Mouse (Mus musculus): Measurements from ENCODE around the gene Vapb. TPM values are rescaled to one million over a fixed set of nuclear protein-coding genes. Genes with fewer than 3 reads are reported as not detected.

Gene Vapb
- total and polyA plus RNA-seq, 2 experiments = 10.2 to 18.8 TPM

GRCm38 (mm10) chr2:173802956-173803355 lies 65.6 kb downstream of the Vapb start:
- no peaks in the 10 kb centered on the region for H3K79me2 ChIP-seq (ENCODE audit: control insufficient read depth, insufficient read depth, low read length)
- no peaks in the 10 kb centered on the region for H3K27me3 ChIP-seq (ENCODE audit: control insufficient read depth, insufficient read depth, low read length)
- WGBS = 71% methylated on average over 3 of the region's 3 CpGs
- H3K4me1 ChIP-seq (ENCODE audit: control insufficient read depth, insufficient read depth, low read length) = no peaks in the 10 kb centered on the region
- H3K36me3 ChIP-seq (ENCODE audit: control insufficient read depth, insufficient read depth, low read length) = no peaks in the 10 kb centered on the region
- no peak for DNase-seq (ENCODE audit: extremely low read depth, low read depth, low spot score)
- no peak overlapping the region for H3K4me3 ChIP-seq (ENCODE audit: insufficient read depth, low read depth, low read length)
- TF ChIP-seq POLR2A (IDR thresholded peaks at IDR 0.05; ENCODE audit: extremely low read depth, insufficient read depth, low read length) (no peak), CTCF (IDR thresholded peaks at IDR 0.05; ENCODE audit: low read depth, low read length) (no peak)
- H3K9ac ChIP-seq (ENCODE audit: low read depth, low read length) = no peak overlapping the region
- no peak overlapping the region for H3K27ac ChIP-seq (replicated peaks; ENCODE audit: insufficient read depth, low read depth, low read length)

DNA sequence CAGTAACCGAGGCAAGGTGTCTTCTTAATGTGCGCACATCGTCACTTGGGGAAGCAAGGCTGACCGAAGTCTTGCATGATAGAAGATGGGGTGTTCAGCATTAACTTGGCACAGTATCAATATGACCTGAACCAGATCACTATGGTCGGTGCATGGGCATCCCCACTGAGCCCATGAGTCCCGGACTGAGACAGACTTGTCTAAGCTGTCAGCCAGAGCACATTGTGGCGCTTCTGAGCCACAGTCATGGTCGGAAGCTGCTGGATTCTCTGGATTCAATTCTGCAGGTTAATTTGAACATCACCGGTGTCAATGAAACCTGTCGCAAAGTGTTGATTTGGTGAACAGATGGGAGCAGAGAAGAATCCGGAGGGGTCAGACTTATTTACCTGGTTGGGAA lies 66.5 kb downstream of the Vapb start:
- TF ChIP-seq CTCF (IDR thresholded peaks at IDR 0.05; ENCODE audit: low read depth, low read length) (no peak), POLR2A (IDR thresholded peaks at IDR 0.05; ENCODE audit: extremely low read depth, insufficient read depth, low read length) (no peak)
- no peak overlapping the region for H3K9ac ChIP-seq (ENCODE audit: low read depth, low read length)
- DNase-seq (ENCODE audit: extremely low read depth, low read depth, low spot score) = no peak
- WGBS = 93% methylated on average over 11 of the region's 11 CpGs
- no peaks in the 10 kb centered on the region for H3K4me1 ChIP-seq (ENCODE audit: control insufficient read depth, insufficient read depth, low read length)
- no peaks in the 10 kb centered on the region for H3K36me3 ChIP-seq (ENCODE audit: control insufficient read depth, insufficient read depth, low read length)
- no peaks in the 10 kb centered on the region for H3K79me2 ChIP-seq (ENCODE audit: control insufficient read depth, insufficient read depth, low read length)
- H3K4me3 ChIP-seq (ENCODE audit: insufficient read depth, low read depth, low read length) = no peak overlapping the region
- no peak overlapping the region for H3K27ac ChIP-seq (replicated peaks; ENCODE audit: insufficient read depth, low read depth, low read length)
- H3K27me3 ChIP-seq (ENCODE audit: control insufficient read depth, insufficient read depth, low read length) = no peaks in the 10 kb centered on the region

GRCm38 (mm10) chr2:173806621-173807020 lies 69.3 kb downstream of the Vapb start:
- H3K36me3 ChIP-seq (ENCODE audit: control insufficient read depth, insufficient read depth, low read length) = no peaks in the 10 kb centered on the region
- no peak overlapping the region for H3K9ac ChIP-seq (ENCODE audit: low read depth, low read length)
- H3K79me2 ChIP-seq (ENCODE audit: control insufficient read depth, insufficient read depth, low read length) = no peaks in the 10 kb centered on the region
- H3K4me3 ChIP-seq (ENCODE audit: insufficient read depth, low read depth, low read length) = no peak overlapping the region
- no peak overlapping the region for H3K27ac ChIP-seq (replicated peaks; ENCODE audit: insufficient read depth, low read depth, low read length)
- no peak for DNase-seq (ENCODE audit: extremely low read depth, low read depth, low spot score)
- 74% methylated on average over 7 of the region's 7 CpGs for WGBS
- TF ChIP-seq CTCF (IDR thresholded peaks at IDR 0.05; ENCODE audit: low read depth, low read length) (no peak), POLR2A (IDR thresholded peaks at IDR 0.05; ENCODE audit: extremely low read depth, insufficient read depth, low read length) (no peak)
- no peaks in the 10 kb centered on the region for H3K27me3 ChIP-seq (ENCODE audit: control insufficient read depth, insufficient read depth, low read length)
- H3K4me1 ChIP-seq (ENCODE audit: control insufficient read depth, insufficient read depth, low read length) = no peaks in the 10 kb centered on the region

GRCm38 (mm10) chr2:173808942-173809341 lies 71.6 kb downstream of the Vapb start:
- no peak overlapping the region for H3K4me3 ChIP-seq (ENCODE audit: insufficient read depth, low read depth, low read length)
- H3K4me1 ChIP-seq (ENCODE audit: control insufficient read depth, insufficient read depth, low read length) = no peaks in the 10 kb centered on the region
- TF ChIP-seq POLR2A (IDR thresholded peaks at IDR 0.05; ENCODE audit: extremely low read depth, insufficient read depth, low read length) (no peak), CTCF (IDR thresholded peaks at IDR 0.05; ENCODE audit: low read depth, low read length) (no peak)
- H3K27ac ChIP-seq (replicated peaks; ENCODE audit: insufficient read depth, low read depth, low read length) = no peak overlapping the region
- 85% methylated on average over 7 of the region's 7 CpGs for WGBS
- H3K9ac ChIP-seq (ENCODE audit: low read depth, low read length) = no peak overlapping the region
- H3K36me3 ChIP-seq (ENCODE audit: control insufficient read depth, insufficient read depth, low read length) = no peaks in the 10 kb centered on the region
- DNase-seq (ENCODE audit: extremely low read depth, low read depth, low spot score) = no peak
- no peaks in the 10 kb centered on the region for H3K79me2 ChIP-seq (ENCODE audit: control insufficient read depth, insufficient read depth, low read length)
- H3K27me3 ChIP-seq (ENCODE audit: control insufficient read depth, insufficient read depth, low read length) = no peaks in the 10 kb centered on the region

DNA sequence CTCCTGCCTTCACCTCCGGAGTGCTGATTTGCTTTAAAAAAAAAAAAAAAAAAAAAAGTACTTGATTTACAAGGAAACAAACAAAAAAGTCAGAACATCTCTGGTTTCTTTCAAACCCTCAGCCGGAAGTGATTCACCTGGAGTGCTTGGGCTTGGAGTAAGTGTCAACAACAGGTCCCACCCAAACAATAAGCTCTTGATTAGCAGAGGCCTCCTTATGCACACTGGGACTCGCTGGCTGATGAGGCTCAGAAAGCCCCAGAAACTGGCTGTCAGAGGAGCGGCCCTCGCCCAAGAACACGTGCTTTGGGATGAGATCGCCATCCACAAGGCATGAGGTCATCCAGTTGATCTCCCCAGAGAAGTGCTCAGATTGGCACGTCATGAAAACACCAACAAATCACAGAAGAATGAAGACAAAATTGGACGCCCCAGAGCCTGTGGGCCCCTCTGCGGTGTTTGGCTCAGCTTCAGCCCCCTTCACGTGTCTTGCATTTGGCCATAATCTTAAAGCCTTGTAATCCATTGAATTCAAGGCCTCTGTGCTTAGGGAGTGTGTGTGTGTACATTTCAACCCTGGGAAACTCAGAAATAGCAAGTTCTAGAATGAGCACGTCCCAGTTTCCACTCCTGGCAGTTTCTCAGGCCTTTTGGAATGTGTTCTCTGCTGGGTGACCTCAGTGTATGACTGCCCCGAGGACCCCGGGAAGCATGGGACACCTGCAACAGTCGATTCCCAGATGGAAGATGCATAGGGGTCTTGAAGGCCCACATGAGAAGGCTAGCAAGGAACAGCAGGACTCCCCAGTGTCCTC lies 72.9 kb downstream of the Vapb start:
- Histone ChIP-seq H3K36me3 (ENCODE audit: control insufficient read depth, insufficient read depth, low read length) (no peaks in the 10 kb centered on the region), H3K4me3 (ENCODE audit: insufficient read depth, low read depth, low read length) (no peak overlapping the region), H3K79me2 (ENCODE audit: control insufficient read depth, insufficient read depth, low read length) (no peaks in the 10 kb centered on the region), H3K4me1 (ENCODE audit: control insufficient read depth, insufficient read depth, low read length) (no peaks in the 10 kb centered on the region), H3K27me3 (ENCODE audit: control insufficient read depth, insufficient read depth, low read length) (no peaks in the 10 kb centered on the region), H3K9ac (ENCODE audit: low read depth, low read length) (no peak overlapping the region), H3K27ac (replicated peaks; ENCODE audit: insufficient read depth, low read depth, low read length) (no peak overlapping the region)
- 86% methylated on average over 15 of the region's 15 CpGs for WGBS
- no peak for DNase-seq (ENCODE audit: extremely low read depth, low read depth, low spot score)
- TF ChIP-seq CTCF (IDR thresholded peaks at IDR 0.05; ENCODE audit: low read depth, low read length) (no peak), POLR2A (IDR thresholded peaks at IDR 0.05; ENCODE audit: extremely low read depth, insufficient read depth, low read length) (no peak)

DNA sequence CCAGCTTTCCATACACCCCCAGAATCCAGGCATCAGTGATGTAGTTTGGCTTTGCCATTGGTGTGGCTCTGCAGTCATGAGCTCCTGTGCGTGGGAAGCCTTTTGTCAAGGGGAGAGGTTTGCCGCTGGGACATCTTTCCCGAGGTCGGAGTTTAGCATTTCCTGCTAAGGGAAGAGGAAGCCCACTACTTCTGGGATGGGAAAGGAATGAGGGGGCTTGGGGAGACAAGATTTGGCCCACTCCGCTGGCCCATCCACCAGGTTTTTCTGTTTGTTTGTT lies 73.5 kb downstream of the Vapb start:
- Histone ChIP-seq H3K27ac (replicated peaks; ENCODE audit: insufficient read depth, low read depth, low read length) (no peak overlapping the region), H3K27me3 (ENCODE audit: control insufficient read depth, insufficient read depth, low read length) (no peaks in the 10 kb centered on the region), H3K79me2 (ENCODE audit: control insufficient read depth, insufficient read depth, low read length) (no peaks in the 10 kb centered on the region), H3K4me3 (ENCODE audit: insufficient read depth, low read depth, low read length) (no peak overlapping the region), H3K36me3 (ENCODE audit: control insufficient read depth, insufficient read depth, low read length) (no peaks in the 10 kb centered on the region), H3K9ac (ENCODE audit: low read depth, low read length) (no peak overlapping the region), H3K4me1 (ENCODE audit: control insufficient read depth, insufficient read depth, low read length) (no peaks in the 10 kb centered on the region)
- TF ChIP-seq CTCF (IDR thresholded peaks at IDR 0.05; ENCODE audit: low read depth, low read length) (no peak), POLR2A (IDR thresholded peaks at IDR 0.05; ENCODE audit: extremely low read depth, insufficient read depth, low read length) (no peak)
- DNase-seq (ENCODE audit: extremely low read depth, low read depth, low spot score) = no peak
- WGBS = 85% methylated on average over 5 of the region's 5 CpGs
